8 mouse cellular contexts compared by ENCODE assay signal in genomic region chr9:107983421-107983890, GRCm38 (mm10). TPM values are rescaled to one million over a fixed set of nuclear protein-coding genes. Genes with fewer than 3 reads are reported as not detected.
DNase-seq lines count a peak whose midpoint lies in the region; ATAC-seq and TF ChIP-seq lines count a peak whose summit lies in the region.

No protein-coding gene starts in this region.

- WGBS in hindbrain, embryonic 14.5 days = 48% methylated on average over 4 of the region's 4 CpGs

- TF ChIP-seq RAD21 in MEL (IDR thresholded peaks at IDR 0.05; ENCODE audit: low read depth, low read length) = no peak

- peak overlapping the region; percentile 88 for H3K9ac ChIP-seq in MEL (ENCODE audit: control insufficient read depth, low read depth, low read length, poor library complexity, severe bottlenecking)
- H3K9ac ChIP-seq in hindbrain, embryonic 14.5 days = no peak overlapping the region; the same call in 1 of the 2 replicates

- peak in 1 of 2 experiments; percentile 39; a peak in 2 of 4 replicates for TF ChIP-seq EP300 in MEL (IDR thresholded peaks at IDR 0.05; ENCODE audit: low read depth in 1 of 2, low read length in 2 of 2)

- H3K4me3 ChIP-seq in MEL (ENCODE audit: control insufficient read depth in 1 of 2, insufficient read depth in 1 of 2, low read depth in 2 of 2, low read length in 2 of 2) = peak overlapping the region; percentile 72 to 91
- H3K4me3 ChIP-seq in hindbrain, embryonic 14.5 days (replicated peaks; ENCODE audit: low read length) = peak overlapping the region; percentile 65

- H3K27ac ChIP-seq in MEL (ENCODE audit: control insufficient read depth, low read depth, low read length) = peak overlapping the region; percentile 94
- H3K27ac ChIP-seq in hindbrain, embryonic 14.5 days = peak overlapping the region; percentile 83

- intact Hi-C loops in left cerebral cortex, postnatal 25 days (cut with DNase I) = no loop called here

- peaks cover 4 to 46% of the 10 kb centered on the region in 2 experiments for H3K36me3 ChIP-seq in MEL (ENCODE audit: control insufficient read depth in 1 of 2, insufficient read depth in 2 of 2, low read length in 2 of 2)
- no peaks in the 10 kb centered on the region for H3K36me3 ChIP-seq in hindbrain, embryonic 14.5 days (replicated peaks; ENCODE audit: control insufficient read depth, insufficient read depth)

- no peaks in the 10 kb centered on the region for H3K9me3 ChIP-seq in MEL (replicated peaks; ENCODE audit: insufficient read depth, low read length)
- H3K9me3 ChIP-seq in hindbrain, embryonic 14.5 days (ENCODE audit: control insufficient read depth, low read length) = no peaks in the 10 kb centered on the region

- peaks cover 33 to 50% of the 10 kb centered on the region in 2 experiments for H3K4me1 ChIP-seq in MEL (ENCODE audit: control insufficient read depth in 1 of 2, insufficient read depth in 2 of 2, low read length in 2 of 2)
- H3K4me1 ChIP-seq in hindbrain, embryonic 14.5 days (replicated peaks; ENCODE audit: control insufficient read depth, insufficient read depth, low read length) = peaks cover 15% of the 10 kb centered on the region; the same call in 1 of the 2 replicates

- ATAC-seq in hindbrain, embryonic 14.5 days (ENCODE audit: low FRiP score) = no peak
- peak; percentile 36 for ATAC-seq in megakaryocyte progenitor cell, adult 5-6 weeks (replicated peaks; ENCODE audit: poor library complexity)

- peak overlapping the region; percentile 91 for H3K4me2 ChIP-seq in hindbrain, embryonic 14.5 days (replicated peaks)

- DNase-seq in MEL (ENCODE audit: low read depth, low spot score) = peak; percentile 82
- DNase-seq in adrenal gland, postnatal 36 days = peak; percentile 68 to 85
- peak; percentile 65 for DNase-seq in gastrocnemius, postnatal 10 days
- no peak for DNase-seq in hindbrain, embryonic 14.5 days (ENCODE audit: low spot score)
- DNase-seq in left cerebral cortex, postnatal 25 days (ENCODE audit: low spot score in 2 of 2) = peak; percentile 30 to 69
- DNase-seq in spleen, postnatal 14 days (ENCODE audit: low spot score in 2 of 2) = peak; percentile 27 to 40
- DNase-seq in T-cell, adult 2 months (ENCODE audit: low spot score) = no peak

- 0 out of 4 replicates have a peak, but pooled peaks of 1 of the 2 experiments have one; percentile 2 for TF ChIP-seq POLR2A in MEL (IDR thresholded peaks at IDR 0.05; ENCODE audit: control insufficient read depth in 1 of 2, insufficient read depth in 1 of 2, low read depth in 1 of 2, low read length in 2 of 2, poor library complexity in 1 of 2)

- no peaks in the 10 kb centered on the region for H3K27me3 ChIP-seq in MEL (ENCODE audit: control insufficient read depth in 1 of 2, insufficient read depth in 2 of 2, low read length in 2 of 2)
- peaks cover 14% of the 10 kb centered on the region for H3K27me3 ChIP-seq in hindbrain, embryonic 14.5 days (ENCODE audit: control insufficient read depth, insufficient read depth, low read length)

- TF ChIP-seq CTCF in MEL (IDR thresholded peaks at IDR 0.05 in 2 of 3, conservative IDR thresholded peaks at IDR 0.05 in 1 of 3; ENCODE audit: control insufficient read depth in 1 of 3, insufficient read depth in 1 of 3, low read depth in 2 of 3, low read length in 3 of 3, poor library complexity in 1 of 3, severe bottlenecking in 1 of 3) = no peak

- peaks cover 33% of the 10 kb centered on the region for H3K79me2 ChIP-seq in MEL (ENCODE audit: control insufficient read depth, insufficient read depth, low read length, poor library complexity)

TF ChIP-seq in MEL, 35 proteins besides CTCF, POLR2A, EP300 and RAD21 (continues in another document):
- TF ChIP-seq RCOR1 (IDR thresholded peaks at IDR 0.05; ENCODE audit: low read depth, low read length) (no peak), MAZ (IDR thresholded peaks at IDR 0.05; ENCODE audit: low read depth, low read length) (peak; percentile 17; the same call in 1 of the 2 replicates), E2F4 (IDR thresholded peaks at IDR 0.05; ENCODE audit: borderline replicate concordance, low read depth, low read length) (no peak), TAL1 (IDR thresholded peaks at IDR 0.05; ENCODE audit: low read length) (peak; percentile 21), GABPA (IDR thresholded peaks at IDR 0.05; ENCODE audit: low read depth, low read length) (no peak), USF1 (IDR thresholded peaks at IDR 0.05; ENCODE audit: low read depth, low read length) (peak; percentile 82), UBTF (IDR thresholded peaks at IDR 0.05; ENCODE audit: borderline replicate concordance, insufficient read depth, low read depth, low read length) (no peak), POLR2AphosphoS5 (IDR thresholded peaks at IDR 0.05; ENCODE audit: borderline replicate concordance, low read depth, low read length) (no peak), SMC3 (IDR thresholded peaks at IDR 0.05; ENCODE audit: low read depth, low read length) (no peak), BHLHE40 (IDR thresholded peaks at IDR 0.05; ENCODE audit: borderline replicate concordance, low read depth, low read length) (peak; percentile 76; the same call in 1 of the 2 replicates), SIN3A (IDR thresholded peaks at IDR 0.05; ENCODE audit: low read length) (no peak), NRF1 (IDR thresholded peaks at IDR 0.05; ENCODE audit: insufficient read depth, low read depth, low read length, poor library complexity, severe bottlenecking) (no peak), KAT2A (conservative IDR thresholded peaks at IDR 0.05; ENCODE audit: low read depth, low read length) (no peak), MYB (IDR thresholded peaks at IDR 0.05; ENCODE audit: low read depth, low read length) (no peak), JUND (IDR thresholded peaks at IDR 0.05; ENCODE audit: low read depth, low read length) (no peak), HCFC1 (IDR thresholded peaks at IDR 0.05; ENCODE audit: low read depth, low read length) (no peak), CHD2 (IDR thresholded peaks at IDR 0.05; ENCODE audit: low read length) (no peak), ELF1 (IDR thresholded peaks at IDR 0.05; ENCODE audit: low read depth, low read length) (no peak), MAFK (IDR thresholded peaks at IDR 0.05; ENCODE audit: borderline replicate concordance, low read depth, low read length) (no peak)

RNA-seq across cellular contexts. Expression of gene Gm20661, which starts 0.6 kb away (rescaled TPM):
- 0.26 and 0.35 TPM in 2 replicates for total RNA-seq in MEL (2012; rRNA removed)
- polyA plus RNA-seq in MEL (2012; ENCODE audit: insufficient read depth in 1 of 2, insufficient read length in 2 of 2, low read depth in 1 of 2, low replicate concordance in 2 of 2, missing spikeins in 1 of 2) = under 1 TPM in 1 of 2 experiments, not detected in 1; 0.85 TPM
- total RNA-seq in adrenal gland, postnatal 36 days (2021) = under 1 TPM; 0.33 to 0.40 TPM
- under 1 TPM; 0.47 to 0.59 TPM for total RNA-seq in gastrocnemius, postnatal 10 days (2021)
- 1.2 and 1.3 TPM in 2 replicates for polyA plus RNA-seq in hindbrain, embryonic 14.5 days (2014; fragmentation: Nextera tagmentation; extraction: Ambion mirVana)
- total RNA-seq in left cerebral cortex, postnatal 25 days (2021) = not detected
- 0.49 TPM in 1 of 2 replicates, not detected in the other for total RNA-seq in megakaryocyte progenitor cell, adult 5-6 weeks (2015)
- not detected in 2 replicates for total RNA-seq in megakaryocyte progenitor cell, adult 5-6 weeks (2017)

RNA-seq across cellular contexts. Expression of gene Inka1, which starts 2.2 kb away (rescaled TPM):
- total RNA-seq in MEL (2012; rRNA removed) = 54.1 and 65.3 TPM in 2 replicates
- polyA plus RNA-seq in MEL (2012; ENCODE audit: insufficient read depth in 1 of 2, insufficient read length in 2 of 2, low read depth in 1 of 2, low replicate concordance in 2 of 2, missing spikeins in 1 of 2) = 10 to 100 TPM in 1 of 2 experiments, not detected in 1; 60.7 TPM
- 1 to 10 TPM; 4.0 to 5.7 TPM for total RNA-seq in adrenal gland, postnatal 36 days (2021)
- 10 to 100 TPM in 1 of 2 experiments, 1 to 10 TPM in 1; 8.8 to 14.0 TPM for total RNA-seq in gastrocnemius, postnatal 10 days (2021)
- 16.3 and 18.1 TPM in 2 replicates for polyA plus RNA-seq in hindbrain, embryonic 14.5 days (2014; fragmentation: Nextera tagmentation; extraction: Ambion mirVana)
- 1 to 10 TPM; 3.9 to 4.0 TPM for total RNA-seq in left cerebral cortex, postnatal 25 days (2021)
- total RNA-seq in megakaryocyte progenitor cell, adult 5-6 weeks (2015) = 13.7 and 23.2 TPM in 2 replicates
- total RNA-seq in megakaryocyte progenitor cell, adult 5-6 weeks (2017) = 18.2 and 22.6 TPM in 2 replicates

RNA-seq across cellular contexts. Expression of gene Uba7, which starts 8.2 kb away (rescaled TPM):
- total RNA-seq in MEL (2012; rRNA removed) = 15.8 and 18.1 TPM in 2 replicates
- 10 to 100 TPM in 1 of 2 experiments, not detected in 1; 44.1 TPM for polyA plus RNA-seq in MEL (2012; ENCODE audit: insufficient read depth in 1 of 2, insufficient read length in 2 of 2, low read depth in 1 of 2, low replicate concordance in 2 of 2, missing spikeins in 1 of 2)
- 10 to 100 TPM; 15.8 to 21.3 TPM for total RNA-seq in adrenal gland, postnatal 36 days (2021)
- total RNA-seq in gastrocnemius, postnatal 10 days (2021) = 1 to 10 TPM; 4.4 to 6.5 TPM
- 5.5 and 8.7 TPM in 2 replicates for polyA plus RNA-seq in hindbrain, embryonic 14.5 days (2014; fragmentation: Nextera tagmentation; extraction: Ambion mirVana)
- total RNA-seq in left cerebral cortex, postnatal 25 days (2021) = 1 to 10 TPM; 3.1 to 4.6 TPM
- total RNA-seq in megakaryocyte progenitor cell, adult 5-6 weeks (2015) = 29.6 and 34.4 TPM in 2 replicates
- total RNA-seq in megakaryocyte progenitor cell, adult 5-6 weeks (2017) = 30.1 and 34.7 TPM in 2 replicates

RNA-seq across cellular contexts. Expression of gene Cdhr4, which starts 8.8 kb away (rescaled TPM):
- 0.65 and 1.5 TPM in 2 replicates for total RNA-seq in MEL (2012; rRNA removed)
- 1 to 10 TPM in 1 of 2 experiments, not detected in 1; 4.4 TPM for polyA plus RNA-seq in MEL (2012; ENCODE audit: insufficient read depth in 1 of 2, insufficient read length in 2 of 2, low read depth in 1 of 2, low replicate concordance in 2 of 2, missing spikeins in 1 of 2)
- 1 to 10 TPM in 1 of 2 experiments, under 1 TPM in 1; 0.26 to 2.1 TPM for total RNA-seq in adrenal gland, postnatal 36 days (2021)
- total RNA-seq in gastrocnemius, postnatal 10 days (2021) = 1 to 10 TPM in 1 of 2 experiments, under 1 TPM in 1; 0.54 to 1.0 TPM
- 2.2 and 3.4 TPM in 2 replicates for polyA plus RNA-seq in hindbrain, embryonic 14.5 days (2014; fragmentation: Nextera tagmentation; extraction: Ambion mirVana)
- total RNA-seq in left cerebral cortex, postnatal 25 days (2021) = 1 to 10 TPM; 1.5 to 1.9 TPM
- total RNA-seq in megakaryocyte progenitor cell, adult 5-6 weeks (2015) = 0.35 and 0.61 TPM in 2 replicates
- total RNA-seq in megakaryocyte progenitor cell, adult 5-6 weeks (2017) = not detected in 2 replicates

RNA-seq across cellular contexts. Expression of gene Gm20662, which starts 12.7 kb away (rescaled TPM):
- total RNA-seq in MEL (2012; rRNA removed) = 0.62 and 0.73 TPM in 2 replicates
- 1 to 10 TPM in 1 of 2 experiments, not detected in 1; 1.2 TPM for polyA plus RNA-seq in MEL (2012; ENCODE audit: insufficient read depth in 1 of 2, insufficient read length in 2 of 2, low read depth in 1 of 2, low replicate concordance in 2 of 2, missing spikeins in 1 of 2)
- 1 to 10 TPM; 1.1 to 1.7 TPM for total RNA-seq in adrenal gland, postnatal 36 days (2021)
- total RNA-seq in gastrocnemius, postnatal 10 days (2021) = not detected
- 0.68 TPM in 1 of 2 replicates, not detected in the other for polyA plus RNA-seq in hindbrain, embryonic 14.5 days (2014; fragmentation: Nextera tagmentation; extraction: Ambion mirVana)
- total RNA-seq in left cerebral cortex, postnatal 25 days (2021) = 1 to 10 TPM; 3.7 to 4.4 TPM
- total RNA-seq in megakaryocyte progenitor cell, adult 5-6 weeks (2015) = not detected in 2 replicates
- total RNA-seq in megakaryocyte progenitor cell, adult 5-6 weeks (2017) = 1.9 TPM in 1 of 2 replicates, not detected in the other

Comparison
In these comparisons a context has a peak if more than half of its experiments do, and no peak if none do; other contexts are left out.
1. DNase-seq: peak in MEL (single experiment), adrenal gland, postnatal 36 days (2 of 2), gastrocnemius, postnatal 10 days (single experiment), left cerebral cortex, postnatal 25 days (2 of 2) and spleen, postnatal 14 days (2 of 2); none in hindbrain, embryonic 14.5 days (single experiment) and T-cell, adult 2 months (single experiment).